Mouse (Mus musculus) left cerebral cortex, postnatal 14 days (tissue): ENCODE measurements around the gene Map3k5. TPM values are rescaled to one million over a fixed set of nuclear protein-coding genes. Genes with fewer than 3 reads are reported as not detected.
A peak's percentile ranks its signal among the peaks of the same experiment; 100 is the strongest.
"Not testable (repeated sequence)": the region's sequence is repeated elsewhere in the genome, so short reads cannot be mapped to it uniquely, and the experiment has no call there.

Experiments used
- DNase-seq, 2 experiments: peaks; one replicate each; pipeline ENCODE4 v3.0.0; 2021 to 2022; ENCODE audit warnings: low spot score in 2 of 2, mixed read lengths in 1 of 2
- intact Hi-C: fragments of 180-260 bp; cut with DNase I; formaldehyde crosslinking; loops from one replicate; pipeline ENCODE4 v1.15.1; 2025
- long read RNA-seq, 2 experiments: library from polyadenylated mRNA; stranded (forward); transcript quantifications; one replicate each; pipeline ENCODE4 v2.0.0; 2021
- total RNA-seq, 2 experiments: library from RNA; stranded (reverse); gene quantifications; 2 replicates each; pipeline ENCODE4 v1.2.3; 2021

The Map3k5 gene
- total RNA-seq = 10 to 100 TPM; 39.9 to 47.5 TPM
- long read RNA-seq, experiment 1 = 0 reads
- long read RNA-seq, experiment 2, partial matches to known transcripts = 0 of 2 reads
- long read RNA-seq, experiment 2, other reads (novel, unspliced or antisense) = 2 of 2 reads

DNA sequence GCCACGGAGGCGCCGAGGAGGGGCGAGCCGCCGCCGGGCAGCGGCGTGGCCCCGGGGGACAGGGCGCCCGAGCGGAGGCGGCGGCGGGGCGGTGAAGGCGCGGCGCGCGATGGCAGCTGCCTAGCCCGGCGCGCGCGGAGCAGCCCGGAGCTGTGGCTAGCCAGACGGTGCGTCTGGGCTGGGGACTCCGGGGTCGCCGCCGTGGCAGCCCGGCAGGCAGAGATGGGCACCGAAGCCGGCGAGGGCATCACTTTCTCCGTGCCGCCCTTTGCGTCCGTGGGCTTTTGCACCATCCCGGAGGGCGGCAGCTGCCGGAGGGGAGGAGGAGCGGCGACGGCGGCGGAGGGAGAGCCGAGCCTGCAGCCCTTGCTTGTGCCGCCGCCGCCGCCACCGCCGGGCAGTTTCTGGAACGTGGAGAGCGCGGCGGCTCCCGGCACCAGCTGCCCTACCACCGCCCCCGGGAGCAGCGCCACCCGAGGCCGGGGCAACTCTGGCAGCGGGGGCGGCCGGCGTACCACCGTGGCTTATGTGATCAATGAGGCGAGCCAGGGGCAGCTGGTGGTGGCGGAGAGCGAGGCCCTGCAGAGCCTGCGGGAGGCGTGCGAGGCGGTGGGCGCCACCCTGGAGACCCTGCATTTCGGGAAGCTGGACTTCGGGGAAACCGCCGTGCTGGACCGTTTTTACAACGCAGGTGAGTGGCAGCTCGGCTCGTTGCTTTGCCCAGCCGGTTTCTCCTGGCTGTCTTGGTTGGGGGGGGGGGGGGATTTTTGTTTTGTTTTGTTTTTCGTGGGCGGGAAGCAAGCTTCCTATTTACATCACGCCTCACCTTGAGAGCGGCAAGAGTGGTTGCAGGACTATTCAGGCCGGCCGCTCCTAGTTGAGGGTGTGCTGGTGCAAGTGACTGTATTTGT, at the start of gene Map3k5:
Map3k5 (plus strand) TSS at position 89 of the 911 bp plus-strand sequence.
- DNase-seq = peak; percentile 22 to 36
- intact Hi-C loops = loop anchor here (1.0 to 10.0 kb wide), 3 partner anchors 70 to 188 kb away; no protein-coding TSS in a partner anchor

DNA sequence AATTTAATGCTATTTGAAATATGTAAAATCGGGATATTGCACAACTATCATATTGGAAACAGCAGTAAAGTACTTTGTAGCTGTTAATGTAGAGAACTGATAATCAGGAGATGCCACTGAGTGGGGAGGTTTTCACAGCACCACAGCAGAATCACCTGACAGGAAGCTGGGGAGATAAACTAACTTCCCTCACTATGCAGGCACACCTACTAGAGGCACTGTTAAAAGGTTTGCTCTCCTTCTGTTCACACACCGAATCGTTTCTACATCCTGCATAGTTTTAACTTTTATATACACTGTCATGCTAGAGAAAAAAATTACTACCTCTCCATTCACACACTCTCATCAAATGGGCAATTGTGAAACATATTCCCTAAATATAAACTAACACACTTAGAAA, 48.0 kb upstream of the Map3k5 start:
- intact Hi-C loops = no loop called here
- no peak for DNase-seq

DNA sequence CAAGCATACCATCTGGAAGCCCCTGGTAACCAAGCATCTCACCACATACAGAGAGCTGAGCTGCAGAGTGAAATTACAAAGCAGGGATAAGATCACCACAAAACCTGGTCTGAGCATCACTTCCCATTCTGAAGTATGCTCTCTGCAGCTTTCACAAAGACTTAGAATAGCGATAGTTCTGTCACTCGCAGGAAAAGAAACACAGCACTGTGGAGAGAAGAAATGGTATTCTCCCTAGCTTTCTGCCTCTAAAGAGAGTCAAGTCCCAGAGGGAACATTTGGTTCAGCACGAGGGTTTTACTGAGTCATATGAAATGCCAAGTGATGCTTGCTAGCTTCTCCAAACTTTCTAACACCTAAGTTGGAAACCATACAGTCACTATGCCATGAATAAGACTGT, 44.4 kb upstream of the Map3k5 start:
- intact Hi-C loops = loop anchor here (5.0 kb wide), 2 partner anchors 178 to 398 kb away; partner anchors contain the start of gene Il20ra
- DNase-seq = peak in 1 of 2 experiments; percentile 28

DNA sequence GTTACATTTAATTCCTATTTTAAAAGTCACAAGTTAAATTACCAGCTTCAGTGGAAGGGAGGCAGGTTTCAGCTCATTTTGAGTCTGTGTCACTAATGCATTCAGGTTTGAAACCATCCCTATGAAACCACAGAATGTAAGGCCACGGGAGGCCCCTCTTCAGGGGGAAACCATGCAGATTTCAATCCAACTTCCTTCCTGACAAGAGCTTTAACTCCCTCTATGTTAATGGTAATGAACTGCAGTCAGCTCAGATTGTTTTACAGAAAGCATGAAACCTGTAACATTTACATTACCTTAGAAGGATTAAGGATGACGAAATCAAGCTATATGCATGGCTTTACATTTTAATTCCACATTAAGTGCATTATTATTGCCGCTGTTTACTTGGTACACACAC, 42.6 kb upstream of the Map3k5 start:
- intact Hi-C loops = loop anchor here (5.0 kb wide), 2 partner anchors 179 to 399 kb away; partner anchors contain the start of gene Il20ra
- no peak for DNase-seq

DNA sequence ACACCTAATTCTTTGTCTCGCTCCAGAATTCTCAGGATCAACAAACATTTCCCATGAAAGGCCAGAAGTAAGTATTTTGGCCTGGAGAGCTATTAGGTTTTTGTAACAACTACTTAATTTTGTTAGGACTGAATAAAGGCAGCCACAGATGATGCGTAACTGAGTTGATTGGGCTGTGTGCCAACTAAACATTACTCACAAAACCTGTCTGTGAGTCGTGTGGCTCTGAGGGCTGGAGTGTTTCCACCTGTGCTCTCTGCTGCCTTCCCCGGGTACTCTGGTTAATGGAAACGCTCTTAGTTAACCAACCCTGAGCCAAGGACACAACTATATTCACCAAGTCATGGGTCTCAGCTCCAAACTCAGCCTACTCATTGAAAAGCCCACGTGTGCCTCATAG, 41.1 kb upstream of the Map3k5 start:
- intact Hi-C loops = loop anchor here (5.0 kb wide), 2 partner anchors 181 to 401 kb away; partner anchors contain the start of gene Il20ra
- DNase-seq = no peak

DNA sequence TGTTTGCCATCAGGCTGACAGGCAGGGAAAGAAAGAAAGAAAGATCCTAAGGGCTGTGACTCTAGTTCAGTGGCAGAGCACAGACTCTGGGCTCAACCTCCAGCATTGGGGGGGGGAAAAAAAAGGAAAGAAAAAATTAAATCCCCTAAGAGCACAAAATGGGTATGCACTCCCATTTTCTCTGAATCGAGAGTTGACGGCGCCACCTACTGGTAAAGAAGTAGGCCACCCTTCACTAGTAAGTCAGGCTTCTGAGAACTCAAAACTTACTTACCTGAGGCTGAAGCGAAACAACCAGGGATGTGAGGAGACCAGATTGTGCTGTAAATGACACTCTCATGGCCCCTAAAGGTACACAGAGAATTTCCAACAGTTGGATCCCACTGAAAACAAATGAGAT, 40.3 kb upstream of the Map3k5 start:
- intact Hi-C loops = loop anchor here (2.0 to 5.0 kb wide), 3 partner anchors 182 to 653 kb away; partner anchors contain the start of gene Il20ra
- DNase-seq = peak; percentile 49 to 59

DNA sequence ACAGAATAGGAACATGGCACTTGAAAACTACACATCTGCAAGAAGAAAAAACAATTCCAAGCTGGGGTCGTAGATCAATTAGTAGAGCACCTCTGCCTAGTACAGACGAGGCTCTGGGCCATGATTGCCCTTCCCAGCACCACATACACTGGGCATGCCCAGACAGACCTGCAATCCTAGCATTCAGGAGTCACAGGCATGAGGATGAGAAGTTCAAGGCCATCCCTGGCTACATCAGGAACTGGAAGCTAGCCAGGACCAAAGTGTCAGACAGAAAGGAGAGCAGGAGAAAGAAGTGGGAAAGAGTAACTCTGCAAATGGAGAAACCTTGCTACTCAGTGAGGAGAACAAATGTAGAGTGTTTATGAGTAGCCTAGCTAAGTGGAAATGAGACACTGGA, 34.1 kb upstream of the Map3k5 start:
- intact Hi-C loops = no loop called here
- DNase-seq = no peak

DNA sequence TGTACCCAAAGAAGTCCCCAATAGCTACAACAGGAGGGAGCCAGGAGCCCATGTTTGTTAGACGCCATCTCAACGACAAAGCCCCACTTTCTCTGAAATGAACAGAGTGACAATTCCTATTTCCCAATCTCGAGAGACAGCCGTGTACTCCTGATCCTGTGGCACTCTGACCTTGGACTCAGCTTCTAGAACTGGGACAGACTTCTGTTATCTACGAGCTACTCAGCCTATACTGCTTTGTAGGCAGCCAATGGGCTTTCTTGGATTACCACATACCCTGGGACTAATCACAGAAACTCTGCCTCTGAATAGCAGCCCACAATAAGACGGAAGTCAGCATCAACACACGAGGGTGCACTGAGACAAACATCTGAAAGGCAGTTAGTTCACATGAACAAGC, 32.3 kb upstream of the Map3k5 start:
- intact Hi-C loops = no loop called here
- DNase-seq = no peak

DNA sequence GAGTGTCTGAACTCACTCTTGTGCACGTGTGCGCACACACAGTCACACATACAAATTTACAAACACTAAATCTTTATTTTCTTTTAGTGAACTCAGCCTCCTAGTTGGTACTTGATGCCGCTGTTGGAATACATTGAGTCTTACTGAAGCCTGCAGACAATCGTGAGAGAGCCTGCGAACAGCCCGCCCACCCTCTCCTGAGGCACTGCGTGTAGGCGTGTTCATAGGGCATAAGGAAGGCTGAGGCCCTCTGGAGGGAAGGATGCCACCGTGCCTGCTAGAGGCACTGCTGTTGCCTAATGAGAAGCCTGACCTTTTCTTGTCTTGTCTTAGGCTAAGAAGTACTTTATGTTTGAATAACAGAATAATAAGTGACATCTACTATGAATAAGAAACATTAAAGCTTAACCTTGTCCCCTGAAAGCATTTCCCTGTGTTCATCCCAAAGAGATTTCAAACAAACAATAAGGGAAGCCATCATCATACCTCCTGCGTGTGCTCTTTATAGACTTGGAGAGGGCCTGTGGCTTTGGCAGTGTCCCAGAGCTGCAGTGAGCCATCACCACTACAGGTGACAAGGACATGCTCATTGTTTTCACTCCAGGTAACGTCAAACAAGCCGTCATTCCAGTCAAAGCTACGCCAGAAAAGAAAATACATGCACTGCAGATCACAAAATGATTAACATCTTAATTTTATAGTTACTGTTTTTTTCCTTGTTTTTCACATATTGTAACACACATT, 30.0 kb upstream of the Map3k5 start:
- intact Hi-C loops = no loop called here

DNA sequence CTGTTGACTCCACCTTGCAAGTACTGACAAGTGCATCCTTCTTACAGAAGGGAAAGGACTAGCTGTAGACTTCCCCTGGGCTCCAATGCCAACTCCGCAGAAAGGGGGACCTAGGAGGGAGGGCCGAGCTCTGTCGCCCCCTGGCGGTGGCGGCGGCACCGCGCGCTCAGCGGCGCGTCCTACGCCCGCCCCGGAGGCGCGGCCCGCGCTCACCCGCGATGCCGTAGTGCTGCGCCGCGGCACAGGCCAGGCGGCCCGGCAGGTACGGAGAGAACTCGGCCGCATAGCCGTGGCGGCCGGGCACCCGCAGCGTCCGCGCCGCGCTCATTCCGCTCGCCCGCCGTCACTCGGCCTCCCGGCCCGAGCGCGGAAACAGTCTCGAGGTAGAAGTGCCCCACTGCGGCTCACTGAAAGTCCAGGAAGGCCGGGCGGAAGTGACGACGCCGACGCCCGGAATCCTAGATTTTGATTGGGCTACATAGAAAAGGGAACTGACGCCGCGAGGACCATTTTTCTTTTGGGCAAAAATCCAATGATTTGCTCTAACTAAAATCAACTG, 26.9 kb upstream of the Map3k5 start, which contains the start of gene Pex7:
Pex7 (minus strand) TSS at position 444 of the 559 bp plus-strand sequence.
- intact Hi-C loops = no loop called here
- DNase-seq = peak; percentile 95

More for the DNA sequence above, 30.0 kb upstream of the Map3k5 start:
- peak; percentile 59 to 81 for DNase-seq

DNA sequence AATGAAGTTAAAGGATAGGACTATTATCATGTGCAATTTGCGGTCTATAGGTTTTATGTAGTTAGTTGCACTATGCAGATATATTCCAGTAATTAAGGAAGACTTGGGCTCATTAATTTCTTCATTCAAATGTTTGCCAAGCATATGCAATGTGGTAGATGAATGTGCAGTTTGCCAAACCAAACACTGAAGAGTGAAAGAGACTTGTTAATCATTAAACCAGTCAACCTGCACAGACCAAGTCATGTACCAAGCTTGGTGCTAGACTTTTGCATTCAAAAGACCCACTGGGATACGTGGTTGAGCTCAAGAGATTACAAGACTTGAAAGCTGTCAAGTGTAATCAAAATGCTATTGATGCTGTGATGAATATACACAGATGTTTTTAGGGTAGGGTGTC, 26.2 kb upstream of the Map3k5 start:
- intact Hi-C loops = no loop called here
- DNase-seq = no peak

DNA sequence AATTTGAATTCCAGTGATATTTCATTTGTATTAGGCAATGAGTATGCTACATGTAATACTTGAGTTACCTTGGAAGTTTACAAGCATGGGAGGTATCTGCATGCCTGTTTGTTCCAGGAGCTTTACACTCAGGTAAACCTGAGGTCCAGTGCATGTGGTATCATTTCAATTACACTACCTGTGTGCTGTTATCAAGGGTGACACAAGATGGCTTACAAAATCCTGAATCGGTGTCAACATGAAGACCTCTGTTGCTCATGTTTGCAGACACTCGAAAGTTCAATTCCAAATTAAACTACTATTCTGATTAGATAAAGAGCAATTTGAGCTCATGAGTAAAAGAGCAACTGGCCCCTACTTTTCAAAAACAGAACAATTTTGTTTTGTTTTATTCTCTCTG, 23.8 kb upstream of the Map3k5 start:
- intact Hi-C loops = loop anchor here (5.0 kb wide), 2 partner anchors 162 to 217 kb away; no protein-coding TSS in a partner anchor
- DNase-seq = no peak

DNA sequence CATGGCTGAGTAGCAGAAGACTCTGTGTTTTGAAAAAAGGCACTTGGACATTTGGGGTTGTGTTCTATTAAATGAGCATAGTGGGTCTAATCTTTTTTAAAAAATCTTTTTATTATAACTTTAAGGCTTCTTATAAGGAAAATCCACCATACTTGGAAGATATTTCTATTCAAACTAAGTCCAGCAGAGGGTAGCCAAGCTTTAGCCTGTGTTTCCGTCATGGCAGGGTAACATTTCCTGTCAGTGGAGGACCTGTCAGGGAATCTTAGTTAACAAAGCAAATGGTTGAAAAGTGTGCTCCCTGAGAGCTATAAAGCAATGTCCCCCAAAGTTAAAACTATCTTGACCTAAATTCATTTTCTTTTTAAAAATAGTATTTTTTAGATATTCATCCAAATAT, 22.7 kb upstream of the Map3k5 start:
- intact Hi-C loops = loop anchor here (5.0 kb wide), 2 partner anchors 161 to 216 kb away; no protein-coding TSS in a partner anchor
- DNase-seq = no peak

DNA sequence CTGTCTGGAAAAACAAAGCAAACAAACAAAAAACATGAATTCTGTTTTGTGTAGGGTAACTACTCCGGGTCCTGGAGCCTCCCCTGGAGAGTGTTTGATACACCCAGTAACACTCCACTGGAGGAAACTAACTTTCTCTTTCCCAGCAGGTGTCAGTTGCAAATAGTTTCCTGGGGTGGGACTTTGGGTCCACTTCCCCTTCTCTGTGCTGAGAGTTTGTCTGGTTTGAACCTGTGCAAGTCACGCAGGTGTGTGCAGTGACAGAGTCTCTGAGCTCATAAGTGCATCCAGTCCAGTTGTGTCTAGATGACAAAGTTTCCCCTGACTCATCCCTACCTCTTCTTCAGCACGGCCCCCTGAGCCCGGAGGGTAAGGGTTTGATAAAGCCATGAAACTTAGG, 20.5 kb upstream of the Map3k5 start:
- intact Hi-C loops = loop anchor here (5.0 kb wide), 2 partner anchors 158 to 213 kb away; no protein-coding TSS in a partner anchor
- no peak for DNase-seq

DNA sequence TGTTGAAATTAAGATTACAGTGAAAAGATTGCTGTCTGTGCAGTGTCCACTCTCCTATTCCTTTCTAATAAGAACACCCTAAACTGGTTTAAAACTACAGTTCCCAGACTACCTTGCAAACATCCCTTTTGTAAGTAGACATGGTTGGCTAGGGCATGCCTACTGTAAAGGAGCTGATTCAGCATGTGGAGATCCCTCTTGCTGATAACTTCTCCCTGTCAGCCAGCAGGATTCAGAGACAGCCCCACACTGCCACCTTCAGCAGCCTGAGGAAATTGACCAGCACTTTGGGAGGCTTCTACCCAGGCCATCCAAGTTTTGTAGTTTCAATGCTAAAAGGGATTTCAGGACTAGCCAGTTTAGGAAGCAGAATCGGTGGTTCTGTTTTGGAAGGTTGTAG, 19.0 kb upstream of the Map3k5 start:
- DNase-seq = peak; percentile 73 to 89
- intact Hi-C loops = no loop called here

DNA sequence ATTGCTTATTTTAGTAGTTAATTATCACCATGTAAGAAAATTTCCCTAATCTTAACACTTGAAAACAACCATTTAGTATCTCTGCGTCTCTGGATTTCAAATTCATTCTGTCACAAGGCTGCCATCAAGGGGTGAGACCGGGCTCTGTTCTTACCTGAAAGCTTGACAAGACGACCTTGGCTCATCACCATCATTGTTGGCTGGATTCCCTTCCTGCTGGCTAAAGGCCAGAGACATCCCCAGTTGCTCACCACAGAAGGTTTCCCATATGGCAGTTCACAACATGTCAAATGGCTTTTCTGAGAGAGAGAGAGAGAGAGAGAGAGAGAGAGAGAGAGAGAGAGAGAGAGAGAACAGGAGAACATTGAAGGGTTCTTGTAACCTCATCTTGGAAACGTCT, 11.9 kb upstream of the Map3k5 start:
- intact Hi-C loops = no loop called here
- no peak for DNase-seq

DNA sequence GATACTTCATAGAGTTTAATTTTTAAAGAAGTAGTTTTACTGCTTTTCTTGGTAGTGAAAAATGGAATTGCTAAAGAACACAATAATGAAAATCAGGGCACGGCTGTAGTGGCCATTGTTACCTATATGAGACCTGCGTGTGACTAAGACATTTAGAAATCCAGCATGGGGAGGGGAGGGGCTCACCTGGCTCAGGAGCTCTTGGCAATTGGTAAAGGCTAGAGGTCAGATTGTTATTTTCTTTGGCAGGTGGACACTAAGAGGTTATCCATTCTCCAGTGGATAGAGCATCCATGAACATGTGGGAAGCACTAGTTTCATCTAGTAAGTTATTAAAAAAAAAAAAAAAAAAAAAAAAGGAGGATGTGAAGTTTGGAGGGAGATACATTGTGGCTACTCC, 10.0 kb upstream of the Map3k5 start:
- no peak for DNase-seq

DNA sequence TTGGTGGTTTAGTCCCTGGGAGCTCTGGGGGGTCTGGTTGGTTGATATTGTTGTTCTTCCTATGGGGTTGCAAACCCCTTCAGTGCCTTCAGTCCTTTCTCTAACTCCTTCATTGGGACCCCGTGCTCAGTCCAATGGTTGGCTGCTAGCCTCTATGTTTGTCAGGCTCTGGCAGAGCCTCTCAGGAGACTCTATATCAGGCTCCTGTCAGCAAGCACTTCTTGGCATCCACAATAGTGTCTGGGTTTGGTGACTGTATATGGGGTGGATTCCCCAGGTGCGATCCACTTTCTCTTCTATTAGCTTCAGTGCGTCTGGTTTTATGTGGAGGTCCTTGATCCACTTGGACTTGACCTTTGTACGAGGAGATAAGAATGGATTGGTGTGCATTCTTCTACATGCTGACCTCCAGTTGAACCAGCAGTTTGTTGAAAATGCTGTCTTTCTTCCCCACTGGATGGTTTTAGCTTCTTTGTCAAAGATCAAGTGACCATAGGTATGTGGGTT, 7.8 kb upstream of the Map3k5 start:
- DNase-seq, intact Hi-C loops: not testable (repeated sequence)

More for the DNA sequence above, 10.0 kb upstream of the Map3k5 start:
- intact Hi-C loops = no loop called here

DNA sequence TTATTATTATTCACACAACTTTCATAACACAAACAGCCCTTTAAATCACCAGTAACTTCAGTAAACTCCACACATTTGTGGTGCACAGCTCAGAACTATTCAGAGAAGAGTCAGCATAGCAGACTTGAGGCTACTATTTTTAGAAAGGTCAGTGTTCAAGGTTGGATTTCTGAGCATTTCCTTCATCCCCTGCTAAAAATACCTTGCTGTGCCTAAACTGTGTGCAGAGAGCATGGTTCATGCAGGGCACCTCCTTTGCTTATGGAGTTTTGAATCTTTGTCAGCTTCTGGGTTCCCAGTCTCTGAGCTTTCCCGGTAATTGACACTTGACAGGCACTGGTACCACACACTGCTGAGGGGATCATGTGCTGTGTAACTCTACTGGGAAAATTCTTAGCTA, 6.1 kb upstream of the Map3k5 start:
- DNase-seq = no peak
- intact Hi-C loops = no loop called here
